Mouse (Mus musculus): ENCODE data around the gene Sept9. TPM values are rescaled to one million over a fixed set of nuclear protein-coding genes. Genes with fewer than 3 reads are reported as not detected.

Gene Sept9
- polyA plus RNA-seq, 1 experiment = 0.37 TPM

- H3K27me3 ChIP-seq (ENCODE audit: control insufficient read depth) = no peaks in the 10 kb centered on the region; the same call in 1 of the 2 replicates
- H3K4me3 ChIP-seq (replicated peaks) = no peak overlapping the region
- no peaks in the 10 kb centered on the region for H3K36me3 ChIP-seq (ENCODE audit: control insufficient read depth)
- H3K9me3 ChIP-seq (ENCODE audit: control insufficient read depth, low read length) = no peaks in the 10 kb centered on the region
- no peaks in the 10 kb centered on the region for H3K4me1 ChIP-seq (ENCODE audit: control insufficient read depth)
- TF ChIP-seq TAL1 (IDR thresholded peaks at IDR 0.05; ENCODE audit: low read length) = no peak
- TF ChIP-seq GATA1 (IDR thresholded peaks at IDR 0.05; ENCODE audit: low read length) = no peak
These were observed 174.8 kb downstream of the Sept9 start for GRCm38 (mm10) chr11:117374288-117374687.

- no peaks in the 10 kb centered on the region for H3K9me3 ChIP-seq (ENCODE audit: control insufficient read depth, low read length)
- H3K4me1 ChIP-seq (ENCODE audit: control insufficient read depth) = no peaks in the 10 kb centered on the region
- H3K36me3 ChIP-seq (ENCODE audit: control insufficient read depth) = no peaks in the 10 kb centered on the region
- TF ChIP-seq GATA1 (IDR thresholded peaks at IDR 0.05; ENCODE audit: low read length) (no peak), TAL1 (IDR thresholded peaks at IDR 0.05; ENCODE audit: low read length) (no peak)
- H3K4me3 ChIP-seq (replicated peaks) = no peak overlapping the region
- H3K27me3 ChIP-seq (ENCODE audit: control insufficient read depth) = peaks cover 24% of the 10 kb centered on the region
These were observed 180.3 kb downstream of the Sept9 start for GRCm38 (mm10) chr11:117379774-117380173.

- H3K4me1 ChIP-seq (ENCODE audit: control insufficient read depth) = no peaks in the 10 kb centered on the region
- H3K4me3 ChIP-seq (replicated peaks) = no peak overlapping the region
- TF ChIP-seq GATA1 (IDR thresholded peaks at IDR 0.05; ENCODE audit: low read length) (no peak), TAL1 (IDR thresholded peaks at IDR 0.05; ENCODE audit: low read length) (no peak)
- peaks cover 34% of the 10 kb centered on the region for H3K27me3 ChIP-seq (ENCODE audit: control insufficient read depth)
- H3K9me3 ChIP-seq (ENCODE audit: control insufficient read depth, low read length) = no peaks in the 10 kb centered on the region
- H3K36me3 ChIP-seq (ENCODE audit: control insufficient read depth) = no peaks in the 10 kb centered on the region
These were observed 184.8 kb downstream of the Sept9 start for GRCm38 (mm10) chr11:117384235-117384634.

GRCm38 (mm10) chr11:117384897-117385296 is 185.4 kb downstream of the Sept9 start:
- H3K36me3 ChIP-seq (ENCODE audit: control insufficient read depth) = no peaks in the 10 kb centered on the region
- H3K4me1 ChIP-seq (ENCODE audit: control insufficient read depth) = no peaks in the 10 kb centered on the region
- TF ChIP-seq GATA1 (IDR thresholded peaks at IDR 0.05; ENCODE audit: low read length) (no peak), TAL1 (IDR thresholded peaks at IDR 0.05; ENCODE audit: low read length) (no peak)
- H3K4me3 ChIP-seq (replicated peaks) = no peak overlapping the region
- no peaks in the 10 kb centered on the region for H3K9me3 ChIP-seq (ENCODE audit: control insufficient read depth, low read length)
- H3K27me3 ChIP-seq (ENCODE audit: control insufficient read depth) = peaks cover 34% of the 10 kb centered on the region

GRCm38 (mm10) chr11:117385331-117386103 is 186.1 kb downstream of the Sept9 start:
- no peak overlapping the region for H3K4me3 ChIP-seq (replicated peaks)
- TF ChIP-seq GATA1 (IDR thresholded peaks at IDR 0.05; ENCODE audit: low read length) = no peak
- TF ChIP-seq TAL1 (IDR thresholded peaks at IDR 0.05; ENCODE audit: low read length) = no peak
- H3K36me3 ChIP-seq (ENCODE audit: control insufficient read depth) = no peaks in the 10 kb centered on the region
- H3K27me3 ChIP-seq (ENCODE audit: control insufficient read depth) = peaks cover 34% of the 10 kb centered on the region
- no peaks in the 10 kb centered on the region for H3K9me3 ChIP-seq (ENCODE audit: control insufficient read depth, low read length)
- no peaks in the 10 kb centered on the region for H3K4me1 ChIP-seq (ENCODE audit: control insufficient read depth)

GRCm38 (mm10) chr11:117387241-117387640 is 187.8 kb downstream of the Sept9 start:
- Histone ChIP-seq H3K4me1 (ENCODE audit: control insufficient read depth) (no peaks in the 10 kb centered on the region), H3K9me3 (ENCODE audit: control insufficient read depth, low read length) (no peaks in the 10 kb centered on the region), H3K36me3 (ENCODE audit: control insufficient read depth) (no peaks in the 10 kb centered on the region), H3K4me3 (replicated peaks) (no peak overlapping the region), H3K27me3 (ENCODE audit: control insufficient read depth) (peaks cover 31% of the 10 kb centered on the region)
- TF ChIP-seq TAL1 (IDR thresholded peaks at IDR 0.05; ENCODE audit: low read length) (no peak), GATA1 (IDR thresholded peaks at IDR 0.05; ENCODE audit: low read length) (no peak)

GRCm38 (mm10) chr11:117390001-117390402 is 190.5 kb downstream of the Sept9 start:
- Histone ChIP-seq H3K4me1 (ENCODE audit: control insufficient read depth) (no peaks in the 10 kb centered on the region), H3K9me3 (ENCODE audit: control insufficient read depth, low read length) (no peaks in the 10 kb centered on the region), H3K36me3 (ENCODE audit: control insufficient read depth) (no peaks in the 10 kb centered on the region), H3K27me3 (ENCODE audit: control insufficient read depth) (peaks cover 29% of the 10 kb centered on the region), H3K4me3 (replicated peaks) (no peak overlapping the region)
- TF ChIP-seq GATA1 (IDR thresholded peaks at IDR 0.05; ENCODE audit: low read length) (no peak), TAL1 (IDR thresholded peaks at IDR 0.05; ENCODE audit: low read length) (no peak)

- Histone ChIP-seq H3K27me3 (ENCODE audit: control insufficient read depth) (peaks cover 32% of the 10 kb centered on the region), H3K36me3 (ENCODE audit: control insufficient read depth) (no peaks in the 10 kb centered on the region)
These were observed 191.5 kb downstream of the Sept9 start for GRCm38 (mm10) chr11:117390774-117391534.

GRCm38 (mm10) chr11:117392251-117392650 is 192.8 kb downstream of the Sept9 start:
- H3K4me3 ChIP-seq (replicated peaks) = no peak overlapping the region
- no peaks in the 10 kb centered on the region for H3K36me3 ChIP-seq (ENCODE audit: control insufficient read depth)
- TF ChIP-seq TAL1 (IDR thresholded peaks at IDR 0.05; ENCODE audit: low read length) = no peak
- no peak for TF ChIP-seq GATA1 (IDR thresholded peaks at IDR 0.05; ENCODE audit: low read length)
- no peaks in the 10 kb centered on the region for H3K9me3 ChIP-seq (ENCODE audit: control insufficient read depth, low read length)
- H3K4me1 ChIP-seq (ENCODE audit: control insufficient read depth) = no peaks in the 10 kb centered on the region
- peaks cover 34% of the 10 kb centered on the region for H3K27me3 ChIP-seq (ENCODE audit: control insufficient read depth)

More at GRCm38 (mm10) chr11:117390774-117391534, 191.5 kb downstream of the Sept9 start:
- no peak overlapping the region for H3K4me3 ChIP-seq (replicated peaks)
- TF ChIP-seq TAL1 (IDR thresholded peaks at IDR 0.05; ENCODE audit: low read length) (no peak), GATA1 (IDR thresholded peaks at IDR 0.05; ENCODE audit: low read length) (no peak)
- no peaks in the 10 kb centered on the region for H3K9me3 ChIP-seq (ENCODE audit: control insufficient read depth, low read length)
- no peaks in the 10 kb centered on the region for H3K4me1 ChIP-seq (ENCODE audit: control insufficient read depth)
